9 mouse cellular contexts compared by ENCODE assay signal in genomic region chr9:57547287-57547686, GRCm38 (mm10). TPM values are rescaled to one million over a fixed set of nuclear protein-coding genes. Genes with fewer than 3 reads are reported as not detected.
DNase-seq lines count a peak whose midpoint lies in the region; ATAC-seq and TF ChIP-seq lines count a peak whose summit lies in the region.
"Had no signal": no experiment of that assay in that cellular context is flagged by ENCODE, and none has a peak within 500 bp of the region (broad histone marks: within the 10 kb centered on the region; RNA-seq: fewer than 3 reads in every experiment).

No protein-coding gene starts in this region.

- no peaks in the 10 kb centered on the region for H3K27me3 ChIP-seq in megakaryocyte, embryonic 14.5 days (replicated peaks)
- no peaks in the 10 kb centered on the region for H3K27me3 ChIP-seq in testis, adult 2 months (ENCODE audit: control insufficient read depth, insufficient read depth, low read length)

- ATAC-seq in cerebellum, adult (ENCODE audit: insufficient number of reproducible peaks, low FRiP score, low TSS enrichment), result no peak
- ATAC-seq in megakaryocyte, adult 5-6 weeks (ENCODE audit: poor library complexity, severe bottlenecking), result no peak

- H3K27ac ChIP-seq in testis, adult 2 months (ENCODE audit: control insufficient read depth, insufficient read depth, low read depth, low read length), result peak overlapping the region; percentile 79

- TF ChIP-seq CTCF in testis, adult 2 months (IDR thresholded peaks at IDR 0.05; ENCODE audit: control insufficient read depth, insufficient read depth, insufficient replicate concordance, low read depth, low read length), result no peak

- H3K9me3 ChIP-seq in megakaryocyte, embryonic 14.5 days, result no peaks in the 10 kb centered on the region

- peak overlapping the region; percentile 67 for H3K4me3 ChIP-seq in megakaryocyte, embryonic 14.5 days (replicated peaks)
- no peak overlapping the region for H3K4me3 ChIP-seq in testis, adult 2 months (ENCODE audit: control insufficient read depth, low read depth, low read length)

- H3K36me3 ChIP-seq in megakaryocyte, embryonic 14.5 days (replicated peaks; ENCODE audit: low read length), result peaks cover 91% of the 10 kb centered on the region
- peaks cover 4% of the 10 kb centered on the region for H3K36me3 ChIP-seq in testis, adult 2 months (ENCODE audit: control insufficient read depth, insufficient read depth, low read length)

- H3K4me1 ChIP-seq in megakaryocyte, embryonic 14.5 days, result peaks cover 95% of the 10 kb centered on the region
- peaks cover 17% of the 10 kb centered on the region for H3K4me1 ChIP-seq in testis, adult 2 months (ENCODE audit: control insufficient read depth, insufficient read depth, low read length)

- TF ChIP-seq POLR2A in testis, adult 2 months (IDR thresholded peaks at IDR 0.05; ENCODE audit: control insufficient read depth, low read depth, low read length), result no peak

- DNase-seq in cerebellum, adult 18-20 months, result peak; percentile 55 to 64
- peak; percentile 37 for DNase-seq in heart, postnatal 4 days
- DNase-seq in layer of hippocampus, postnatal 25 days (ENCODE audit: extremely low spot score in 1 of 2, low spot score in 1 of 2), result no peak
- no peak for DNase-seq in urinary bladder, postnatal 25 days (ENCODE audit: low spot score)
- DNase-seq: right cerebral cortex, postnatal 25 days had no signal

RNA-seq across cellular contexts. Expression of gene Mpi, which starts 5.3 kb away (rescaled TPM):
- 1.6 and 4.5 TPM in 2 replicates for polyA plus RNA-seq in megakaryocyte, embryonic 14.5 days (2012; ENCODE audit: insufficient read depth, low replicate concordance)
- total RNA-seq in megakaryocyte, adult 5-6 weeks (2015), result 10.7 and 12.7 TPM in 2 replicates
- total RNA-seq in megakaryocyte, adult 5-6 weeks (2017), result 6.9 and 11.5 TPM in 2 replicates
- 100 to 1,000 TPM; 122 to 125 TPM for total RNA-seq in heart, postnatal 4 days (2021)
- 268 and 282 TPM in 2 replicates for polyA plus RNA-seq in testis, adult 2 months (2012; rRNA removed)
- 10 to 100 TPM; 69.5 to 76.0 TPM for total RNA-seq in layer of hippocampus, postnatal 25 days (2021)

RNA-seq across cellular contexts. Expression of gene Fam219b, which starts 10.0 kb away (rescaled TPM):
- polyA plus RNA-seq in megakaryocyte, embryonic 14.5 days (2012; ENCODE audit: insufficient read depth, low replicate concordance), result 4.9 TPM in 2 replicates
- 5.1 and 5.4 TPM in 2 replicates for total RNA-seq in megakaryocyte, adult 5-6 weeks (2015)
- 8.7 and 10.5 TPM in 2 replicates for total RNA-seq in megakaryocyte, adult 5-6 weeks (2017)
- total RNA-seq in heart, postnatal 4 days (2021), result 1 to 10 TPM; 7.9 to 8.8 TPM
- 2.3 and 2.8 TPM in 2 replicates for polyA plus RNA-seq in testis, adult 2 months (2012; rRNA removed)
- 10 to 100 TPM; 21.5 to 22.5 TPM for total RNA-seq in layer of hippocampus, postnatal 25 days (2021)

RNA-seq across cellular contexts. Expression of gene Scamp2, which starts 13.5 kb away (rescaled TPM):
- 49.4 and 55.8 TPM in 2 replicates for polyA plus RNA-seq in megakaryocyte, embryonic 14.5 days (2012; ENCODE audit: insufficient read depth, low replicate concordance)
- total RNA-seq in megakaryocyte, adult 5-6 weeks (2015), result 89.5 and 90.0 TPM in 2 replicates
- 36.3 and 40.0 TPM in 2 replicates for total RNA-seq in megakaryocyte, adult 5-6 weeks (2017)
- 10 to 100 TPM; 34.5 to 37.0 TPM for total RNA-seq in heart, postnatal 4 days (2021)
- polyA plus RNA-seq in testis, adult 2 months (2012; rRNA removed), result 465 and 495 TPM in 2 replicates
- 10 to 100 TPM; 26.2 TPM for total RNA-seq in layer of hippocampus, postnatal 25 days (2021)

RNA-seq across cellular contexts. Expression of gene Cox5a, which starts 26.2 kb away (rescaled TPM):
- 240 and 738 TPM in 2 replicates for polyA plus RNA-seq in megakaryocyte, embryonic 14.5 days (2012; ENCODE audit: insufficient read depth, low replicate concordance)
- total RNA-seq in megakaryocyte, adult 5-6 weeks (2015), result 374 and 399 TPM in 2 replicates
- total RNA-seq in megakaryocyte, adult 5-6 weeks (2017), result 54.0 and 61.6 TPM in 2 replicates
- 1,000 to 10,000 TPM; 1,831 to 1,865 TPM for total RNA-seq in heart, postnatal 4 days (2021)
- polyA plus RNA-seq in testis, adult 2 months (2012; rRNA removed), result 335 and 344 TPM in 2 replicates
- 100 to 1,000 TPM; 389 to 459 TPM for total RNA-seq in layer of hippocampus, postnatal 25 days (2021)

RNA-seq across cellular contexts. Expression of gene Ulk3, which starts 42.0 kb away (rescaled TPM):
- polyA plus RNA-seq in megakaryocyte, embryonic 14.5 days (2012; ENCODE audit: insufficient read depth, low replicate concordance), result 3.3 and 4.7 TPM in 2 replicates
- 8.8 and 10.0 TPM in 2 replicates for total RNA-seq in megakaryocyte, adult 5-6 weeks (2015)
- total RNA-seq in megakaryocyte, adult 5-6 weeks (2017), result 4.7 and 9.4 TPM in 2 replicates
- 10 to 100 TPM; 11.9 to 12.3 TPM for total RNA-seq in heart, postnatal 4 days (2021)
- polyA plus RNA-seq in testis, adult 2 months (2012; rRNA removed), result 9.2 and 9.5 TPM in 2 replicates
- 10 to 100 TPM; 18.4 to 31.8 TPM for total RNA-seq in layer of hippocampus, postnatal 25 days (2021)

Comparison
In these comparisons a context has a peak if more than half of its experiments do, and no peak if none do; other contexts are left out.
1. DNase-seq: peak in cerebellum, adult 18-20 months (2 of 2) and heart, postnatal 4 days (single experiment); none in layer of hippocampus, postnatal 25 days (0 of 2) and urinary bladder, postnatal 25 days (single experiment).
2. RNA of gene Mpi, which starts 5.3 kb away (total RNA-seq): 122 to 125 TPM in heart, postnatal 4 days and 69.5 to 76.0 TPM in layer of hippocampus, postnatal 25 days; 6.9 to 12.7 TPM in megakaryocyte, adult 5-6 weeks; every median in the first group is over 4 times any median in the second.